Mouse (Mus musculus): Measurements from ENCODE around the gene Cacna1c.

DNA sequence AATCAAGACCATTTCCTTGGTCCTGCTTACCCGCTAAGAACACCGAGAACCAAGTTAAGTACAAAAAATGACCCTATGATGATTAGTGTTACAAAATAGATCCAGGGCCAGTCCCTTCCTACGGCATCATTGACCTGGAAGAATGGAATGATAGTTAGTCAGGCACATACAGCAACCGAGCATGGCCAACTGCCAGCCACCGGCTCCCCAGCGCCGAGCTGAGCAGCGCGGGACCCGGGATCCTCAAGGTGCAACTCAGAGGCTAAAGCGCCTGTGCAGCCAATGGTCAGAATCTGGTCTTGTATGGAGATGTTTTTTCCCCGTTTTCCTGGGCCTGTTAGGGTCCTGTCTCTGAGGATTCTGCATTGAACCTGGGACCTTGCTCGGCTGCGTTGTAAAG lies 454.4 kb downstream of the Cacna1c start:
- TF ChIP-seq CTCF (IDR thresholded peaks at IDR 0.05; ENCODE audit: low read depth) (no peak), EP300 (IDR thresholded peaks at IDR 0.05; ENCODE audit: low read depth) (no peak)

Measured in liver, postnatal 0 days (tissue).